Comparison of ENCODE assay signal across 8 mouse cellular contexts in the genomic region with DNA sequence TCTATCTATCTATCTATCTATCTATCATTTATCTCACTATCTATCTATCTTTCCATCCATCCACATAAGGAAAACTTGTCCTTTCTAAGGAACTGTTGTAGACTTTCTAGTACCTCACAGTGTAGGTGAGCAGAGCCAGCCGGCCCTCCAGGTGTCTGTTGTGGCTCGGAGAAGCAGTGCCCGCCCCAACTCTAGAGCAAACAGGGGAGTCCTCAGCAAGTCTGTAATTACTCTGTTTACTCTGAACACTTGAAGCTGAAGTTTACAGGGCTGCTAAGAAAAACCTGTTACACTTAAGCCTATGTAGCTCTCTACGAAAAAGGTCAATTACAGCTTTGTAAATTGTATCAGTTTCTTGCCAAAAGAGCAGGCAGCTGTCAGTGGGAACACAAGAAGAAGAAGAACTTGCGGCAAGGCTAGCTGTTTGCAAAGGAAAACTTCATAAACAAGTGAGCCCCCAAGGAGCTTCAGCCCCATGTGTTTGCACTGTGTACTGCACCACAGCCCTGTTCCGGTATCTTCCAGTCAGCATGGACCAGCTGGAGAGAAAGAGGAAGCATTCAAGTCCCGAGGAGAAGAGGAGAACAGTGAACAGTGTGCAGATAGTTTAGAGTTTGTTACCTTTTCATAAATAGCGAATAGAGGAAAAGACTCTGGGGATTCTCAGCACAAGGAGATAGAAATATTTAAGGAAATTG.
DNase-seq lines count a peak whose midpoint lies in the region; ATAC-seq and TF ChIP-seq lines count a peak whose summit lies in the region.

No protein-coding gene starts in this region.

- no peak for ATAC-seq in forebrain, postnatal 0 days
- no peak for ATAC-seq in forebrain, embryonic 16.5 days

- no peak overlapping the region for H3K4me3 ChIP-seq in forebrain, postnatal 0 days (ENCODE audit: low read depth, low read length)
- no peak overlapping the region for H3K4me3 ChIP-seq in forebrain, embryonic 16.5 days (replicated peaks; ENCODE audit: low read length)

- H3K9ac ChIP-seq in forebrain, postnatal 0 days = no peak overlapping the region
- H3K9ac ChIP-seq in forebrain, embryonic 16.5 days (replicated peaks; ENCODE audit: low read depth, low read length) = no peak overlapping the region

- no peaks in the 10 kb centered on the region for H3K9me3 ChIP-seq in forebrain, postnatal 0 days (ENCODE audit: low read length)
- no peaks in the 10 kb centered on the region for H3K9me3 ChIP-seq in forebrain, embryonic 16.5 days (ENCODE audit: control insufficient read depth, low read length)

- H3K27me3 ChIP-seq in forebrain, postnatal 0 days (ENCODE audit: insufficient read depth, low read length) = no peaks in the 10 kb centered on the region
- no peaks in the 10 kb centered on the region for H3K27me3 ChIP-seq in forebrain, embryonic 16.5 days (replicated peaks; ENCODE audit: control insufficient read depth, insufficient read depth, low read length)

- 0 out of 2 replicates have a peak, but pooled peaks have one; percentile 4 for TF ChIP-seq CTCF in forebrain, postnatal 0 days (IDR thresholded peaks at IDR 0.05; ENCODE audit: low read depth)

- H3K4me1 ChIP-seq in forebrain, postnatal 0 days (ENCODE audit: insufficient read depth) = no peaks in the 10 kb centered on the region
- no peaks in the 10 kb centered on the region for H3K4me1 ChIP-seq in forebrain, embryonic 16.5 days (replicated peaks; ENCODE audit: control insufficient read depth, insufficient read depth, low read length)

- no peaks in the 10 kb centered on the region for H3K36me3 ChIP-seq in forebrain, postnatal 0 days (ENCODE audit: insufficient read depth)
- no peaks in the 10 kb centered on the region for H3K36me3 ChIP-seq in forebrain, embryonic 16.5 days (ENCODE audit: control insufficient read depth, insufficient read depth)

- WGBS in forebrain, postnatal 0 days = 82% methylated on average over 8 of the region's 8 CpGs
- WGBS in forebrain, embryonic 16.5 days = 83% methylated on average over 8 of the region's 8 CpGs

- no peak overlapping the region for H3K4me2 ChIP-seq in forebrain, postnatal 0 days (ENCODE audit: low read depth)
- H3K4me2 ChIP-seq in forebrain, embryonic 16.5 days (ENCODE audit: low read length) = no peak overlapping the region

- DNase-seq in forebrain, postnatal 0 days = no peak
- peak; percentile 53 to 54 for DNase-seq in right cerebral cortex, postnatal 10 days (ENCODE audit: low spot score in 2 of 2)
- DNase-seq in right cerebral cortex, adult 2 months (ENCODE audit: low spot score in 2 of 2) = no peak
- DNase-seq in lung, adult 18-20 months = peak; percentile 44 to 52
- DNase-seq in thymus, postnatal 25 days = peak; percentile 64
- no peak for DNase-seq in embryo, embryonic 10 days (ENCODE audit: low spot score)
- DNase-seq in adipocyte (ENCODE audit: low spot score) = no peak

- no peak overlapping the region for H3K27ac ChIP-seq in forebrain, postnatal 0 days (ENCODE audit: low read depth, low read length)
- H3K27ac ChIP-seq in forebrain, embryonic 16.5 days (ENCODE audit: low read length) = no peak overlapping the region

Comparison
In these comparisons a context has a peak if more than half of its experiments do, and no peak if none do; other contexts are left out.
1. DNase-seq: peak in right cerebral cortex, postnatal 10 days (2 of 2), lung, adult 18-20 months (2 of 2) and thymus, postnatal 25 days (single experiment); none in forebrain, postnatal 0 days (single experiment), right cerebral cortex, adult 2 months (0 of 2), embryo, embryonic 10 days (single experiment) and adipocyte (single experiment).